Mouse (Mus musculus) gonadal fat pad, adult 2 months (tissue): ENCODE data around the gene Pik3r2. TPM values are rescaled to one million over a fixed set of nuclear protein-coding genes. Genes with fewer than 3 reads are reported as not detected.
"Not testable (repeated sequence)": the region's sequence is repeated elsewhere in the genome, so short reads cannot be mapped to it uniquely, and the experiment has no call there.

ENCODE experiments used
- DNase-seq: peaks from one replicate; pipeline ENCODE4 v3.0.0-alpha.2; 2012; ENCODE audit warnings: low read depth
- polyA plus RNA-seq: library from polyadenylated mRNA; depleted of rRNA; stranded (reverse); fragments of >200 nt; gene quantifications from 2 replicates; pipeline ENCODE4 v1.2.3, GENCODE M21; 2012; rRNA removed

Gene Pik3r2
- polyA plus RNA-seq: 92.1 and 92.3 TPM in 2 replicates

DNA sequence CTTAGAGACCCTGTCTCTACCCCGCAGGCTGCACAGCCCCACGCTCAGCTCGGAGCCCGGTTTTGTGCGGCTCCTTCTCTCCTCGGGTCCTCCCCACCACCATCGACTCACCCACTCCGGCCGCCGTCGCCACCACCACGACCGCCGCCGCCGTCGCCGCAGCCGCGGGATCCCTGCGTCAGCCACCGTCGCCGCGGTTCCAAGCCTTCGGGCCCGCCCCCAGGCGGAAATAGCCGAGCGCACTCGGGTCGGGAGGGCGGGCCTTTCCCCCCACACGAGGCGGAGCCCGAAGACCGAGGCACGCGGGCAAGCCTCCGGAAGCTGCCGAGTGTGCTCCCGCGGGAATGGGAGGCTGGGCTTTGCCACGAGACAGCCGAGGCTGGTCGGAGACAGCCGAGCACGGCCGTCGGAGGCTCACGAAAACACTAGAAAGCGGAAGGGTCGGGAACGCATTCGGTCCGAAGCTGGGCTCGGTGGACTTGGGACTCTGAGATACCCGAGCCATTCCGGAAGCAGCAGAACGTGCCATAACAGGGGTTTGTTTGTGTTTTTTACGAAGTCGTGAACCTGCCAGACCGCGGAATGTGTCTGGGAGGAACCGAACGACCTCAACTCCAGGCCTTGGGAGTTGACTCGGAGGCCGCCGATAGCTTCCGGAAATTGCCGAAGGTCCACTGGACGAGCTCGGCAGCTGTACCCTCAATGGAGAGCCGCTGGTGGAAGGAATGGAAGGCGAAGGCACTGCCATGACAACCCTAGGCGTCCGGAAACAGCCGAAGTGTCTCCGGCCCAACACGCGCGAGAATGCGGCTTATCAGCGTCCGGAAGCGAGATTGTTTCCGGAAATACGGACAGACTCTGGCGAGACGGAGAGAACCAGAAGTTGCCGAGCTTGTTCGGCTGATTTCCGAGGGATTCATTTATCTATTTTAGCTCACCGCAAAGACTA lies at the start of gene Pik3r2:
Pik3r2 (minus strand) TSS at position 218 of the 949 bp plus-strand sequence.
- DNase-seq: no peak

DNA sequence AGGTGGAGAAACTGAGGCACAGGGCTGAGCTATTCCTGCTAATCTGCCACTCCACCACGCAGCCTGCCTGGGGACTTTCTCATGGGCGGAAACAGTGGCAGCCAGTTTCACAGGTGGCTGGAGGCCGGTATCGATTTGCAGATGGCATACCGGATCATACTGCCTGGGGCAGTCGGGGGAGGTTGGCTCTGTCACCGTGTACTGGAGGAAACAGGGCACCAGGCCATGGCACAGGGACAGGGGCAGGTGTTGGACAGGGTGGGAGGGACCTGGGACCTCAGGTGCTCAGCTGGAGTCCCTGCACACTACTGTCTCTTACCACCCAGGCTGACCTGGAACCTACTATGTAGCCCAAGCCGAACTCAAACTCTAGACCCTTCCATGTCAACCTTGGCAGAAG lies 49.3 kb upstream of the Pik3r2 start:
- no peak for DNase-seq

DNA sequence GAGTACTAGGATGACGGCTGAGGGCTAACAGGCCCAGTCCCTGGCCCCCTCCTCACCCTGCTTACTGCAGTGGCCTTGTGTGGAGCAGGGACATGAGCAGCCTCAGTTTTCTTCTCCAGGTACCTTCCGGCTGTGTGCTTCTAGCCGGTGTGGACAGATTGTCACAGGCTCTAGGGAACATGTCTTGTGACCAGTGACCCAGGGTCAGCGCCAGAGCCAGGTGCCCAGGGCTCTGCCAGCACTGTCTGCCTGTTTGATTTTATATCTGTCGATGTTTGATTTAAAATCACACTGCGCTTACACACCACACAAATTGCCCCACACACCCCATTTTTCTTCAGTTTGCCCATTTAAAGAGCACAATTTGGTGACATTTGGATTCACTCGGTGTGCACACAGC lies 47.3 kb upstream of the Pik3r2 start:
- no peak for DNase-seq

DNA sequence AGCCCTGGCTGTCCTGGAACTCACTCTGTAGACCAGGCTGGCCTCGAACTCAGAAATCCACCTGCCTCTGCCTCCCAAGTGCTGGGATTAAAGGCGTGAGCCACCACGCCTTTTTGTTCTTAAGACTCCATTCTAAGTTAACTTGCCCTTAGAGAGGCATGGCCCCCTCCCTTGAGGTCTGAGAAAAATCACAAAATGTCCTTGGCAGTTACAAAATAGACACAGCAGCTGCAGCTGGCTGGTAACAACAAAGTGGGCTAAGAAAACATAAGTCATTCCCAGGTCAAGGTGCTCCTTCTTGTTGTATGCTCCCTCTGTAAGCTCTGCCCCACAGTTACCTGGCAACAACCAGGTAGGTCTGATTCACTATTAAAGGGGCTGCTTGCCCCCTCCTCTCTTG lies 46.1 kb upstream of the Pik3r2 start:
- DNase-seq: not testable (repeated sequence)

DNA sequence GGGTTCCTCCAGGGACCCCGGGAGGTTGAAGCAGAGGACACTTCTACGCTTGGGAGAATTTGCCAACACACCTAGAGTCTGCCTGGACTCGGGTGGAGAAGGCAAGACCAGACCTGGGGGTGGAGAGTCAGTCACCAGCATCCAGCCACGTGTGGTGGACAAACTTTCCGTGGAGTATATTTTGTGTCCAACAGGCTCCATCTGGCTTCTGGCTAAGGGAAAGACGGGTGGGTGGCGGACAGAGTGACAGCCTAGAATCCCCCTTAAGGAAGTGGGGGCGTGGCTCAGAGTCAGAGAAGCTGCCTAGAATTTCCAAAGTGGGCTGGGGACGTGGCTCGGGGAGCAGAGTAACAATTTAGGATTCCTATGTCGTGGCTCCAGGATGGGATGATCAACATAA lies 45.5 kb upstream of the Pik3r2 start:
- DNase-seq: no peak

DNA sequence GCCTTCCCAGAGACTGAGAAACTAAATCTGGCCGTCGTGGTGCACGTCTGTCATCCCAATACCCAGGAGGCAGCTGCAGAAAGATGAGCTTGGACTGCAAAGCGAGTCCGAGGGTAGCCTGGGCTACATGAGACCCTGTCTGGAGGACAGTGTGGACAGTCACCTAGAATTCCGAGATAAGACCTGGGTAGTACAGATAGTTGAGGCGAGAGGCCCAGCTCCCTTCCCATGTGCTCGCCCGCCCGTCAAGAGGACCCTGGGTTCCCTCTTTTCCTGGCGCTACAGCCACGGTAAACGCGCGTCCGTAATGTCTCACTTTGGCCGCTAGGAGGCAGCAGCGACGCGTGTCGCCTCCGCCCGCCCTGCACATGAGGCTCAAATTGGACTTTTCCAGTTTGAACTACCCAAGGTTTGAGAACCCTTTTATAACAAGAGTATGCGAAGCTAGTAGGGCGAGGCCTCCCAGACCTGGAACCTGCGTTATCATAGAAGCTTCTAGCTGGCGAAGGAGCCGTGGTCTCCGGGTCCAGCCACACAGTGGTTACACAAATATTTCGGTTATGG lies 45.0 kb upstream of the Pik3r2 start:
- no peak for DNase-seq

DNA sequence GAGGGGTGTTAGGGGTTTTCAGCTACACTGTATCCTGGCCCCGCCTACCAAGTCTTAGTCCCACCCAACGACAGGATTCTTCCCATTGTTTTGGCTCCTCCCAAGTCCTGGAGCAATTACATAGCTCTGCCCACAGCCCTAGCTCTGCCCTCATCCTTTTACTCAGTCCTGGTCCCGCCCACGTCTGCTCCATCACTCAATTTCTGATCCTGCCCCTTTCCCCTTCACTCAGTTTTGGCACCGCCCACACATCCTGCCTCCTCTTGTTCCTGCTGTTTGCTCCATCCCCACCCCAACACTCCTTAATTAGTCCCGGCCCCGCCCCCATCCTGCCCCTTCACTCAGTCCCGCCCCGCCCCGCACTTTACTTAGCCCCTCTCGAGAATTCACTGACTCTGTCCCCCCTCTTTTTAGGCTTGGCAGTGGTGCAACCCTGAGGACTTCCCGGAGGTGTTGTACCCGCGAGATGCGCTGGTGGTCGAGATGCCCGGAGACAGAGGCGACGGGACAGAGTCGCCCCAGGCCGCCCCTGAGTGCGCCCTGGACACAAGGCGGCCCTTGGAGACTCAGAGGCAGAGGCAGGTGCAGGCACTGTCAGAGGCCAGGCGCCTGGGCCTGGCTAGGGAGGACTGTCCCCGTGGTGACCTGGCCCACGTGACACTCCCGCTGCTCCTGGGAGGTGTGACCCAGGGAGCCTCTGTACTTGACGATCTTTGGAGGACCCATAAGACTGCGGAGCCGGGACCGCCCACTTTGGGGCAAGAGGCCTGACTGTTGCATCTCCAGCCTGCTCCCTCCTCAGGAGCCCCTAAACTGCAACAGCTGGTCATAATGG lies 43.8 kb upstream of the Pik3r2 start:
- DNase-seq: peak; percentile 60

DNA sequence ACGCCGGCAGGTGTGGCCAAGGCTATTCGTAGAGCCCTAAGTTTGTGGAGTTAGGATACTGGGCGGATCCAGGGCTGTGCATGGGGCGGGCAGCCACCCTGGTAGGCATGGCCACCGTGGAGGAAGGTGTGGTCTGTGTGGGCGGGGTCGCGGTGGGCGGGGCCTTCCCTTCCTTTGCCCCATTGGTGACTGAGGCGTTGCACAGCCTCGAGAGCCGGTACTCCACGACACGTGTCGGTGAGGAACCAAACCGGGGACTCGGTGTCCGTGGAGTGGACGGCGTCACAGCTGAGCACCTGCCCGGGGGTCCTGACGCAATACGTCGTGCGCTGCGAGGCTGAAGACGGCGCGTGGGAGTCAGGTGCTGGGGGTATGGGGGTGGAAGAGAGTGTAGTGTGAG lies 40.2 kb upstream of the Pik3r2 start:
- no peak for DNase-seq

DNA sequence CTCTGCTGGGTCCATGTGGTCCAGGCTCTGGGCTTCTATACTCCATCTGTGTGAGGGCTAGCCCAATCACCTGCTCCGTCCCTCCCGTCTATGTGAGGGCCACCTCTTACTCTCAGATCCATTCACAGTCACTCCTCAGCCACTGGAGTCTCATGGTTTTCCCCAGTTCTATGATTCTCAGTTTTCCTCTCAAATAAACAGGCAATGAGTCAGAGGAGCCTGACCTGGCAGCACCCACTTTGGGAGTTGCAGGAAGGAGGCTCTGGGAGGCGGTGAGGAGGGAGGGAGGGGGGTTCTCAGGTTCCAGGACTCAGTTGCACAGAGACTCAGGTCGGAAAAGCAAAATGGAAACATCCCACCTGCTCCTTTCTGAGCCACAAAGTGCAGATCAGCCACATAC lies 36.4 kb upstream of the Pik3r2 start:
- DNase-seq: no peak

DNA sequence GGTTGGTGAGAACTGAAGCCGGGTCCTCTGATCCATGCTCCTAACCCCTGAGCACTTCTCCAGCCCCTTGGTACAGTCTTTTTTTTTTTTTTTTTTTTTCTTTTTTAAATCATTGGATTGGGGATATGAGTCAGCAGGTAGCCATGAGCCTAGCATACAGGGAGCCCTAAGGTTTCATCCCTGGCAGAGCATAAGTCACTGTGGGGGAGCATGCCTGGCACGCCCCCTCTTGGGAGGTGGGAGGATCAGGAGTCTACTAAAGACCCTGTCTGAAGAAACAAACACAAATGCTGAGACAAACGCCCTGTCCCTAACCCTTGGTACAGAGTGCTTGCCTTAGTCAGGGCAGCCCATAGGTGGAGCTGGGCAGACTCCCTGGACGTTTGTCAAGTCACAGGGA lies 35.5 kb upstream of the Pik3r2 start:
- no peak for DNase-seq

DNA sequence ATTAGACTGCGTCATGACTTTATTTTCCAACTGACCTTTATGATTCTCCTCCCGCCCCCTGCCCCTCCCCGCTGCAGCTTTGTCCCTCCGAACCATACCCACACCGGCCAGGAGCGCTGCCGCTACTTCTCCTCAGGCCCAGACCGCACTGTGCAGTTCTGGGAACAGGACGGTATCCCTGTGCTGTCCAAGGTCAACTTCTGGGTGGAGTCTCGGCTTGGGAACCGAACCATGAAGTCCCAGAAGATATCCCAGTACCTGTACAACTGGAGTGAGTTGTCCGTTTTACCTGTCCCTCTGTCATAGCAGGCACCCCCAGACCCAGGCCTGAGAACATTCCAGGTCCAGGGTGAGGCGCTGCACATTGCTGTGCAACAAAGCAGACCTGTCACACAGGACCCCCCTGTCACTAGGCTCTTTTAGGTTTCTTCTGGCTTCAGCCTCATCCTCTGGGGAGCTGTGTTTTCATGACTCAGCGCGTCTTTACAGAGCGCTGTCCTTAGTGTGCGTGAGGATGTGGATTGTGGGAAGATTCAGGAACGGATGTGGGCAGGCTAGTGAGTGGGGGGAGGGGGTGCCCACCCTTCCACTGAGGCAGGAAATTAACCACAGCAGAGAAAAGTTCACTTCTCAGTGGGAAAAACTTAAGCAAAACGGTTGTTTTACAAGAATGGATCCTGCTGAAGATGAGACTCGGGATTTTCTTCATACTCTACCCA lies 34.6 kb upstream of the Pik3r2 start:
- DNase-seq: no peak

DNA sequence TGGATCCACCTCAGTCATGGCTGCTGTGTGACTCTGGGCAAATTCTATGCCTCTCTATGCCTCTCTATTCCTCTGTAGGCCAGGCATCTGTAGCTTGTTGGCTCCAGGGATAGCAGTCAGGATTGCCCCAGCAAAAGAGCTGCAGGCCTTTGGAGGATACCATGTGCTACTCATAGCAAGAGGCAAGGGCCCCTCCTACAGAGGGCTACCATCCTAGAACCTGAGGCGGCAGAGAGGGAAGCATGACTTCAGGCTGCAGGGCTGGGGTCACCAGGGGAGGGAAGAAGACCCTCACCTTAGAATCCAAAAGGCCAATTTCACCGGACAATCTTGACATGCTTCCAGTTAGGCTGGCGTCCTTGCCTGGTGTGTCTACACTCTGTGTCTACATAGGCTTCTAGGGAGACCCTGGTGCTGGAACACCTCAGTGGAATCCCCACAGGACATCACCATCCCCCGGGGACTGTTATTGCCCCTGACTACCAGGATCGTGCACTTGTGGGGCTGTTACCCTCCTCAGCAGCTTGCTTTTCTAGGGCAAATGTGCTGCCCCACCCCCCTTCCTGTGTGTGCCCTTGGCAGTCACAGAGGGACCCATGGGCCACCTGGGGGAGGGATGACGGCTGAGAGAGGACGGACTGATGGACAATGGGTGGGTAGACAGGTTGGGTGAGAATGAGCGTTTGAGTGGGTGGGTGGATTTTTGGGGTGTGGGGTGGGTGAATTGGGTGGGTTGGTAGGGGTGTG lies 32.6 kb upstream of the Pik3r2 start:
- DNase-seq: no peak

DNA sequence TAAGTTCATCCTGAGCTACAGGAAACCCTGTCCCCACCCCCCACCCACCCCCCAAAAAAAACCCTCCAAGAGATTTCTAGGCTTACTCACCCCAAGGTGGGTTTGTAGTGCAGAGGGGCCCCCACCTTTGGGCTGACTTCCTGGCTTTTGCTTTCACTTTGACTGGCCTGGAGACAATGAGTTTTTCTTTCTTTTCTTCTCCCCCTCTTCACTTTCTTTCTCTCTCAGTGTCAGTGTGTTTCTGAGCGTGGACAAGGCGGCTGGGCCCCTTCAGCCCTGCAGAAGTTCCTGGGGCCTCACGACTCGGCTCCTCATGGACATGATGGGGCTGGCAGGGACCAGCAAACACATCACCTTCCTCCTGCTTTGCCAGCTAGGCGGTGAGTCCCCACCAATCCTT lies 31.7 kb upstream of the Pik3r2 start, which contains the start of gene Il12rb1:
Il12rb1 (plus strand) TSS at position 211 of the 400 bp plus-strand sequence.
- DNase-seq: no peak

DNA sequence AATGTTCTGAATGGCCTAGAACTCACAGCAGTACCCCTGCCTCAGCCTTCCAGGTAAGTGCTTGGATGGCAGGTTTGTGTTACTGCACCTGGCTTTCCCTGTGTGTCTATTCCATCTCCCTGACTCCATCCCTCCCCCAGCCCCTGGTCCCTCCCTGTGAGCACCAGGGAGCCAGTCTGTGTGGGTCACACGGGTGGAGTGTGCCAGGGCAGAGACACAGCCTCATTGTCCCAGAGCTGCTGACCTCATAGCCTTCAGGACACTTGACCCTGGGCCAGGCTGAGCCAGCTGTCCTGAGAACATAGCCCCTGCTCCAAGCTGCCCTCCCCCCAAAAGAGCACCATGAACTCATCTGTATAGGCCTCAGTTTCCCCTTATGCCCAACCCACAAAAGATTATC lies 30.8 kb upstream of the Pik3r2 start:
- no peak for DNase-seq

DNA sequence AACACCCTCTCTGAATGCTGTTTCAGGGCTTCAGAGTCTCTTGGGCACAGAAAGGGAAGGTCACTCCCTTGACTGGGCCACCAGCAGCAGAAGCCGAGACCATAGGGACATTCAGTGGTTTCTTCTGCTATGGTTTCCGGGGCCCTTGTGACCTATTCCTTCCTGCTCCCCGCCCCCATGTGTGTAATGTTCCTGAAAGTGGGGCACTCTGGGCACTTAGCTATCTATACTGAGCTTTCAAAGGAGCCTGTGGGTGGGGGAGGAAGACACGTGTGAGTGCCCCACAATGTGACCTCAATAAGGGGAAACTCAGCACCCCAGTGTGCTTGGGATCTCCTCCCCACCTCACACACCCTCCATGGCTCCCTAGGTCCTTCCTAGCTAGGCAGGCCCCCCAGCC lies 30.0 kb upstream of the Pik3r2 start:
- no peak for DNase-seq

DNA sequence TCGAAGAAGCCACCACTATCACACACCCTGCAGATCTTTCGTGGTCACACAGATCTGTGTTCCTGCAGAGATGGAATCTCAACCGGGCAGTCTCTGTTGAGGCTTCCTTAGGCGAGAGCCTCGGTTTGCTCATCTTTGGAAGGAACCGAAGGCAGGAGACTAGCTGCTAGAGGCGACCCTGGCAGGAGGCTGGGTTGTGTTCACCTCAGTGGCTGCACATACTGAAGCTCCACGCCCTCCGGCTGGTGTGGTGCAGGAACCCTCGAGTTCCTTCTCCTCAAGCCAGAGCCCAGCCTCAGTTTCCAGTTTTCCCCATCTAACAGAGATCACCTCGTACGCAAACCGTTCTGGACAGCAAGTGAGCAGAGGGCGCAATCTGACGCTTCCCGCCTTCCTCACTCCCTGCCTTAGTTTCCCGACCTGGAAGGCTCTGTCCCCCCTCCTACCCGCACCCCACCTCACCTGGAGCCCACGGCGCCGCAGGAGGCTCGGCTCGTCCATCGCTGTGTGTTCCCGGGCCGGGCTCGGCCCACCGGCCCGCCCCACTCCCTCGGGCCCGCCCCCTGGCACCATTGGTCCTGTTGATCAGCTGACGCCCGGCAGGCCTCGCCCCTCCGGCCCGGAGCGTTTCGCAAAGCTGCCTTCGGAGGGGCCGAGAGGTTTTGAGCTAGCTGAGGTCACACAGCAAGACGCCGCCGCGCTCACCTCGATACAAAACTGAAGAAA lies 28.1 kb upstream of the Pik3r2 start, which contains the start of gene Mast3:
Mast3 (minus strand) TSS at position 574 of the 726 bp plus-strand sequence.
- no peak for DNase-seq

DNA sequence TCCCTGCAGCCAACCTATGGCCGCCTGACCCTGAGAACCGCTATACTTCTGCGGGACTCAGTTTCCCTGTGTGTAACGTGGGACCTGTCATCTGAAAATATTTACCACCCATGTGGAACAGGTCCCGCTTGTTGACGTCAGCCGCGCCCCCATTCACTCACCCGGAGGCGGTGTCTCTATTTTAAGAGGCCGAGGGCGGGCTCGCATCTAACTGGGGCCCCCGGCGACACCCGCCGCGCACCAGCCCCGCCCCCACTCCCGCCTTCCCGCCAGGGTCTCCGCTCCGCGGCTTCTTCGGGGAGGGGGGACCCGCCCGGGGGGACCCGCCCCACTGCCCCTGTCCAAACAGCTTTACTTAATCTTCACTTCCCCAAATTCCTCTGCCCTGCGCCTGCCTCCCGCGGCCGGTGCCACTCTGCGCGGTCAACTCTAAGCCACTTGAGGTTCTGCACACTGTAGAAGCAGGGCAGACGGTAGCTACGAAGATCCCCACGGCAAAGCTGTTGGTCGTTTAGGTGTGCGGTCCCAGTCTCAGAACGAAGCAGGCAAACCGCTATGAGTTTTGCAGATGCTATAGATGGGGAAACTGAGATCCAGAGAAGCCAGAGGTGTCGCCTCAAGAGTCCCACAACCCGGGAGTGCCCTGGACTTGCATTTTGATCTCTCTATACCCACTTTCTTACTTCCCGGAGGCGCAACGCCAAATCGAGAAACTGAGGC lies 27.4 kb upstream of the Pik3r2 start:
- DNase-seq: no peak

DNA sequence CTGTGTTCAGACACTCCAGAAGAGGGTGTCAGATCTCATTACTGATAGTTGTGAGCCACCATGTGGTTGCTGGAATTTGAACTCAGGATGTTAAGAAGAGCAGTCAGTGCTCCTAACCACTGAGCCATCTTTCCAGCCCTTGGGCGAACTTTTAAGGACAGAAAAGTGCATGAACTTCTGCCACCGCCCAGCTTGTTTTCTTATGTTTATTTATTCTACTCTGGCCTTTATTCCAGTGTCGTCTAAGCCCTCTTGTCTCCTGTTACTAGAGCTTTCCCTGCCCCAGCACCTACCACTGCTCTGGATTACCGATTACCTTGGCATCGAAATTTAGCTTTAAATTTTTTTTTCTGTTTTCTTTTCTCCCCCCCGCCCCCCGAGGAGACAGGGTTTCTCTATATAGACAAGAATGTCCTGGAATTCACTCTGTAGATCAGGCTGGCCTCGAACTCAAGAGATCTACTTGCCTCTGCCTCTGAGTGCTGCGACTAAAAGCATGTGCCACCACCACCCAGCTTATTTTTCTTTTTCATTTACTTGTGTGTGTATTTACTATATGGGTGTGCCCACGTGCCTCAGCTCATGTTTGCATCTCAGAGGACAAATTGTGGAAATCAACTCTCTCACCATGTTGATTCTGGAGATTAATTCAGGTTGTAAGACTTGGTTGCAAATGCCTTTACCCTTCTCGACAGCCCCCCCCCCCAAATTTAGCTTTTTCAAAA lies 26.4 kb upstream of the Pik3r2 start:
- DNase-seq: no peak

DNA sequence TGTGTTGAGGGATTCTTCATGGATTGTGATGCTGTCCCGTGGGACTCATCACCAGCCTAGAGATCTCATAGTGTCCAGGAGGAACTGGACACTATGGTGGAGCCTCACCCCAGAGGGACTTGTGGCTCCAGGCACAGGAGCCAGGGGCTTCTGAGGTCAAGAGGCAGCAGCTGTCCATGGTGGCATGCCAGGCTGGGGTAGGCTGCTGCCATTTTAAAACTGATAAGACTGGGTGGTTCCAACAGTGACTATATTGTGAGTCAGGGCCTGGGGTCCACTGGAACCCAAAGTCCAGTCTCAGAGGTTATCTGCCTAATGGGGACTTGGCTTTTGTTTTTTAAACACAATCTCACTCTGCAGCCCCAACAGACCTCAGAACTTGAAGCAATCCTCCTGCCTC lies 25.3 kb upstream of the Pik3r2 start:
- DNase-seq: no peak
